Mouse (Mus musculus) E14TG2a.4 (cell line): ENCODE results near the gene Sgk1.

Experiments used
- CTCF ChIP-seq: conservative IDR thresholded peaks from 2 replicates; pipeline ENCODE4 v1.5.1; 2014; ENCODE audit warnings: low read length
- NANOG ChIP-seq: IDR thresholded peaks from 2 replicates; pipeline ENCODE4 v1.6.1; 2014; ENCODE audit warnings: borderline replicate concordance, low read length, mixed read lengths
- POU5F1 ChIP-seq: IDR thresholded peaks from 2 replicates; pipeline ENCODE4 v1.6.1; 2014; ENCODE audit warnings: low read length, borderline replicate concordance

- TF ChIP-seq CTCF (no peak), NANOG (peak; percentile 13; the same call in 1 of the 2 replicates), POU5F1 (no peak)
These were observed 100.3 kb downstream of the Sgk1 start for GRCm38 (mm10) chr10:21982303-21982702.
